Mouse (Mus musculus): ENCODE data around the gene Tlr3.

Tlr3 gene

DNA sequence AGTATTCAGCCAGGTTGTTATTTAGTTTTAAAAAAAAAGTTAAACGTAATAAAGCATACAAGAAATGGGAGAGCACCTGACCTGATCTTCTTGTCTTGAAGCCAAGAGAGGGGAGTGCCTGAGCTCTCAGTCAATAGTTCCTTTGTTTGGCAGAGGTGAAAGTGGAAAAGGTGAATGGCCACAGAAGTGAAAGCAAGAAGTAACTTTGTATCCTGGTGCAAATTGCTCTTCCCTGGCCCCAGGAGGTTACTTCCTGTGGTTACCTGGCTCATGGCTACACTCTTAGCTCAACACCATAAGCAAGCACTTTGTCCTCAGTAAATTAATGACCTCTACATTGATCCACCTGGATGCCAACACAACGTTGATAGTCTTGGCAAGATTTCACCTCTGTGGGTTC lies at the start of gene Tlr3:
Tlr3 (minus strand) TSS at position 199 of the 400 bp plus-strand sequence.
- DNase-seq: no peak

DNA sequence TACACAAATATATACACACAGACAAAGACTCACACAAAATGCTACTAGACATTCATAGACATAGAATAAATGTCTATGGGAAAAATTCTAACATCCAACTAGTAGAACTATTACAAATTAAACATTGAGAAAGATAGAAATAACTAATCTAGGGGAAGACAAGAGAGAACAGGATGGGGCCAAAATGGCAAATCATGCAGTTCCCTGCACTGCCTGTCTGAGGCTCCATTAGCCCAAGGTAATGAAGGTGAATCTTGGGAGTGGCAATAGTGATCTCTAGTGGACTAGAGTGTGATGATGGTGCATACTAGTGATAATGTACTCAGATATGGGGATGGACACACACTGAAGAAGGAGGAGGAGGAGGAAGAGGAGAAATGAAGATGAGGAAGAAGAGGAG lies 47.0 kb upstream of the Tlr3 start:
- DNase-seq: no peak

DNA sequence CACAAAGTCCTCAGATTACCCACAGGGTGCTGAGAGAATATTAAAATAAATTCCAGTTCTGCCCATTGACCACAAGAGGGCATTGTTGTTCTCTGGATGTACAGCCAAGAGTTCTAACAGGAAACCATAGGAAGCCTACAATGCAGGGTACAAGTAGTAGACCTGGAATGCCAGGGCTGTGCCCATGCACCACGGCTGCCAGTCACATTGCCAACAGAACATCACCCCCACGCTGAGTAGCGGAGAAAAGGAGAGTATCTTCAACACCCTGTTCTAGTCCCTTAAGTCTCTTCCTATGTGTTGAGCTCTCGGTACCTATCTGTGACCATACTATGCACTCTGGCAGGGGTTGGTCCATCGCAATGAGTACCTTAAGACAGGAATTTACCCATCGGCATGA lies 43.5 kb upstream of the Tlr3 start:
- peak; percentile 34 for DNase-seq

DNA sequence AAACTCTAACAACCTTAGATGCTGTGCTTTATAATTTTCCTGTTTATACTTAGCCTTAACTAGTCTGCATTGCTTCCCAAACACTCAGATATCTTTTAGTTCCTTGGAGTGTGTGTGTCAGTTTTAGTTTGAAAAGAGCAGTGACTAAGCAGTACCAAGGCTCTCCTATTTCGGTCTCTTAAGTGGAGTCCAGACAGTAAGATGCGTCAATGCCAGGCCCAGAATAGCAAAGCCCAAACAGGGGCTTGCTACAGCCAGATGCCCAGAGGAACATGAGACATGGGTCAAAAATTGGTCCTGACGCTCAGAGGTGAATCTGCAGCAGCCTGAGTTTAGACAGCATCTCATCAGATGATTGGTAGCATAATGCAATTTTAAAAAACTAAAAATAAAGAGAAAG lies 41.2 kb upstream of the Tlr3 start:
- DNase-seq: no peak

DNA sequence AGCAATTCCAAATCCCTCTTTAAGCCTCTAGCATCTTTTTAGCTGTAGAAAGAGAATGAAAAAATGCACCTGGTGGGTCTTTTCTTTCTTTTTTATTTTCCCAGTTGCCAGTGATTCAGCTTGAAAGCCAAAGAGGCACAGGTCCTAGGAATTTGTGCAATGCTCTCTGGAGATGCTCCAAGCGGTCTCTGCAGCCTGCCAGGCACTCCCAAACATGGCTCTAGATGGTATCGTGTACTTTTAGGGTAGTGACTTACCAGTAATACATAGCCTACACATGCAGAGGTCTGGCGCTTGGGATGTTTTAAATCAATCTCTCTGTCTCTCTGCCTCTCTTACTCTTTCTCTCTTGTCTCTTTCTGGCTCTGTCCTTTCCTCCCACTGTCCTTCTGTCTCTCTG lies 38.0 kb upstream of the Tlr3 start:
- no peak for DNase-seq

DNA sequence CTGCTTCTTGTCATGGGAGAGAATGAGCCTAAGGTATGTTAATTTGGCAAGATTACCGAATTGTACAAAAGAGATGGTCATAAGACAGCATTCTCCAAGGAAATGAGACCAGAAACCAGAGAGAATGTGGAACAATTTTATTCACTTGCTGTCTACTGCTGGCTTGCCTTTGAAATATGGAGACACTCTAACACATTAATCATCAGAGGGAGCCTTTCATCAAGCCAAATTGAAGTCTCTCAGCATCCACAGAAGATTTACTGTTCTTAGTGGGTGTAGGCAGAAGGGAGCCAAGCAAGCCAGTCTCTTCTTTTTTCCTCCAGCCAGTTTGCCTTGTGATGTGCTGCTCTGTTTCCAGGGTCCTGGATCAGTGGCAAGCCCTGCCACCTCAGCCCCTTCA lies 37.4 kb upstream of the Tlr3 start:
- DNase-seq: no peak

DNA sequence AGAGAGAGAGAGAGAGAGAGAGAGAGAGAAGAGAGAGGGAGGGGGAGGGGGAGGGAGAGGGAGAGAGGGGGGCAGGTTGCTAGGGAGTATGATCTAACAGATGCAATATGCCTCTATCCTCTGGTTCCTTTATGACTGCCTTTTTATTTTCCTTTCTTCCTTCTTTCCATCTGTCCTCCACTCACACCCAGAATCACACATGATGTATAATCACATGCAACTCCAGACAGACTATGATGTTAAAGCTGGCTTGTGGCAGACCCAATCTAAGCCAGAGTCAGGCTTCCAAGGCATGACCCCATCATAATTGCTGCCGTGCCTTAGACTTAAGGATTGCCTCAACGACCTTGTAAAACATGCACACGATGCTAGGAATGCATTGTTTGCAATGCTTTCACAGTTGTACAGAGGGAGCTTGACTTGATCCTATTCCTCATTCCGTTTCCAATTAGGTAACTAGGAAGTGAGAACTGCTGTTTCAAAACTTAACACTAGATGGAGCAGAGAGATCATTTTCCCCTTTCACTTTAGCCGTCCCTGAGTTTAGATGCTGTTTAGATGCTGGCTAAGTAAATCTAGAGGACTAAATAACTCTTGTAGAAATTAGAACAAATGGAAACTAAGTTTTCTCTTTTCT lies 28.1 kb upstream of the Tlr3 start:
- DNase-seq: peak; percentile 27

DNA sequence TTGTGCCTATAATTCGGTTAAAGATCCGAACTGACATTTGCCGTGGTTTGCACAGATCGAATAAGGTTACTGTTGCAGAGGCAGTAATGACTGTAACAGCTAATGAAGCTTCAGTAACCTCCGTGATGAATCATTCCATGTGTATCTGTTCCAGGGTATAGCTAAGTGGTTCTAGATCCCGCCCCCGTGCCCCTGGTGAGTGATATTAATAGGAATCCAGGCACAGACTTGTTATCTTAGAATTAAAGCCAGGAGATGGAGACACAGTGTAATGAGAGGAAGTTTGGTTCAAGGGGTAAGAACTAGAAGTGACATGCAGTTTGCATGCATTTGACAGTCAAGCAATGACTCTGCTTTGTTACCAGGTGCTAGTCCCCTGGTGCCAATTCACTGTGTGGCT lies 9.3 kb upstream of the Tlr3 start:
- no peak for DNase-seq

DNA sequence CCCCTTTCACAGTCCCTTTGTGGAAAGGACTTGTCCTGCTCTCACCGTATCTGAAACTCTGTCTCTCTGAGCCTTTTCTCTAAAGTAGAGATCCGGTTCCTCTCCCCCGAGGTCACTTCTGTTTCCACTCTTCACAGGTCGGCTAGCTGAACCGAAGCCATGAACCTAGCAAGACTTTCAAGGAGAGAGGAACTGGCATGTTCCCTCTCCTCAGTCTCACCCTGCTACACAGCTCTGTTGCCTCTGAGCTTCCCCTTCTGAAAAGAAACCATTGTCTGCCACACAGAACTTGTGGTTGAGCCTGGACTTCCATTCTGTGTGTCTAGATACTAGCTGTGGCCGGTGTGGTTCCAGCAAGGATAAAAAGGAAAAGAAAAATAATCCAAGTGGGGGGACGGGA lies 4.1 kb upstream of the Tlr3 start:
- DNase-seq: no peak

DNA sequence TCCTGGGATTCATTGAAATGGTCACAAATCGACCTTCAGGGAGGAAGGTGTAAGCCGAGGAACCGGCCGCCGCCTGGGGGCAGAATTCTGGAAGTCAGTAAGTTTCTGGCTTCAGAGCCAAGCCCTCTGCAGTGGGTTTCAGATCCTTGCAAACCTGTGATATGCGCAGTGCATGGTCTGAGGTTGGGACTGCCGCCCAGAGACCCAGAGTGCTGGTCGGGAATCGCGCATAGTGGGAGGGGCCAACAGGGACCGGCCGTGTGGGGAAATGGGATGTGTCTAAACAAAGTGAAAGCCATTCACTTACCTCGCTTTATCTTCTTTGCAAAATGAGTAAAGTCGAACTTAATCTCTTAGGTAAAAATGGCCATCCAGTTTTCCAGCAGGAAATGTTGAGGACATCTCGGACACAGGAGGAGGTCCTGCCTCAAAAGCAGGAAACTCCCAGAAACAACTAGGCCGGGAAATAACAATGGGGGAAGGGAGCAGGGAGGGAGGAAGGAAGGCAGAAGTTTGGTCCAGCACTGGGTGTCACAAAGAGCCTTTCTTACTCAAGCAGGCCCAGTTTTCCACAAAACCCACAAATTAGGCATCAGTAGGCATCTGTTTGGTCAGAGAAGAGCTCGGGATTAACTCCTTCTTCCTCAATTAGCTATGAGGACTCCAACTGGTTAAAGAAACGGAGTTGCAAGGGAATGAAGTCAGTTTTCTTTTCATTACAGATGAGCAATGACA lies 567 bp downstream of the Tlr3 start:
- peak; percentile 29 for DNase-seq

DNA sequence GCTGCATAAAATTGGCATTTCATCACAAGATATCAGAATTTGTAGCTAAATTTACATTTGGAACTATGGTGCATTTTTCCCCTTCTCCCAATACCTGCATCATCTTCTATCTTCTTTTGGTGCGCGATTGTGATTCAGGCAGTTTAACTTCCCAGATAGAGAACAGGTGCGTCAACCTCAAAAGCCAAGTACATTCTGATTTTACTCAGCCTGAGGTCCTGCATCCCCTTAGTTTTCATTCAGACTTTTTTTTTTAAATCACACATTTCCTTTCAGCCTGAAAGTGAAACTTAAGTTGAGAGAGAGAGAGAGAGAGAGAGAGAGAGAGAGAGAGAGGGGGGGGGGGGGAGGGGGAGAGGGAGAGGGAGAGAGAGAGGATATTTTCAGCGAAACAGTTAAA lies 1.2 kb downstream of the Tlr3 start:
- no peak for DNase-seq

DNA sequence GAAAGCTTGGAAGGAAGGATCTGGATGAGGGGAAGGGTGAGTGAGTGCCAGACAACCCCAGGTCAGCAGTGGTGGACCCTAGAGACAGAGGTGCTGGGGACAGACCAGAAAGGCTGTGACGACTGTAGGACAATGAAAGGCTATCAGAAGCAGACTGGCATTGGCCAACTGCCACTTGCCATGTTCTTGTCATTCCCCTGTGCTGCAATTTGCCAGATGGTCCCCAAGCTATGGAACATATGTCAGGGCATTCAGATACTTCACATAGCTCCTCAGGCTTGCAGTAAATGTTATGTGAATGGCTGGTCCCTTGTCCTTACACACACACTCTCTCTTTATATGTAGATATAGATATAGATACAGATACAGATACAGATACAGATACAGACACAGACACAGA lies 27.6 kb downstream of the Tlr3 start:
- DNase-seq: no peak

DNA sequence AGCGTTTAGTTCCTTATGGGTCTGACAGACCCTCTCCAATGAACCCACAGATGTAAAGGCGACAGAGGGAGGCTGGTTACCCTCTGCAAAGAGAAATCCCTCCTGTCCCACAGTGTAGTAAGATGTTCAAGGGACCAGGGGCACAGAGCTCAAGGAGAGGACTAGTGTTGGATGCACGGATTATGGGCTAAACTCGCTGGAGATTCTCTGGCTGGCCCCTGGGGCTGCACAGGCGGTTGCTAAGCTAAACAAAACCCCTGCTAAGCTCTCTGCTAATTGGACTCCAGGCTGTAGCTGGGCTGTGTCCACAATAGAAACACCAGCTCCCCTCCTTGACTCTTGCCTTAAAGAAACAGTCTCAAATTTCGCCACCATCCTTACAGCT lies 28.9 kb downstream of the Tlr3 start, which contains the start of gene Fam149a:
Fam149a (minus strand) TSS at position 329 of the 385 bp plus-strand sequence.
- peak; percentile 11 for DNase-seq

DNA sequence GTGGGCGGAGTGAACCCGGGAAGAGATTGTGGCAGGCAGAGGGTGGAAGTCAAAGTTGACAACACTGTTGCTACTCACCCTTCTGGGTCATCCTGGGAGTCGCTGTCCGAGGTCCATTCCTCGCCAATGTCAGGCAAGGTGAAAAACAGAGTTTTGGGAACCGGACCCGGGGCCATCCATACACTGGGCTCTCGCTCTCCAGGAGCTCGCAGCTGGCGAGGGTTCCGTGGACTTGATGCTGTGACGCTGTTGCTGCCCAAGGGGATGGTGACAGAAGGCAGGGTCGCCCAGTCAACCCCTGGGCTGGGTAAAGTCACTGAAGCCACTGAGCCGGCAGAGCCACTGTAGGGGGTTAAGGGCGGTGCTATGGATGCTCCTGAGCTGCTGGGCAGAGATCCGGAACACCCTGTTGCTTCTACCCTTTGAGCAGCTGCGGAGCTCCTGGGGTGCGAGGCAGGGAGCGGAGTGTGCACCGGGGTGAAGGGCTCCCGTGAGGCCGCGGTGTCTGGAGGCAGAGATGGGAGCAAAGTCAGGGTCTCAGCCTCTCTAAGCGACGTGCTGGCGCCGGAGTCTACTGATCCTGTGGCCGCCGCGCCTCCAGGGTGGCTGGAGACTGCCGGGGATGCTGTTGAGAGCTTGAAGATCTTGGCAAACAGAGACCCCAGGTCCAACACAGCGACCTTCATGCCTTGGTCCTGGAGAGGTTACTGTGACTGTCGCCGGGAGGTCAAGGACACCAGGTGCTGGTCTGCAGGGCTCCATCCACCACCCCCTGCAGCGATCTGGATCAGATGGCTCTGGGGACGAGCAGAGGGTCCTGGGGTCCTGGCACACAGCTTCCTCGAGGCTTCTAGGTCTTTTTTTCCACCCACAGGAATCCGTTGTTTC lies 29.6 kb downstream of the Tlr3 start:
- no peak for DNase-seq

DNA sequence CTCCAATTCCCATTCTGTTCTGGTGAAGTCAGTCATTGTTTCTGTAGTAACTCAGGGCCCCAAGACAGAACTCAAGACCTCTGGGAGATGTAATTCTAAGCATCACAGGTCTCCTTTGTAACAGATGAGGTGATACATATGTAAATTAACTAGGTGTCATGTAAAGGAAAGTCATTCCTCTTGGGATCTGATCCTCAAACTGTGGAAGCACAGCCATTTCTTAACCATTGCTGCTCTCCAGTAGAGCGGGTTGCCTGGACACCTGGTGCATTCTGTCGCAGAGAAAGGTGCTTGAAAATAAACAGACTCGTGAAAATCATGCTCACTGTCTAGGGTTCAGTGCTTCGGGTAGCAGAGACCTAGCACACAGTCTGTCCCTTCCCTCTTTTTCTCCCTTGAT lies 30.3 kb downstream of the Tlr3 start:
- no peak for DNase-seq

DNA sequence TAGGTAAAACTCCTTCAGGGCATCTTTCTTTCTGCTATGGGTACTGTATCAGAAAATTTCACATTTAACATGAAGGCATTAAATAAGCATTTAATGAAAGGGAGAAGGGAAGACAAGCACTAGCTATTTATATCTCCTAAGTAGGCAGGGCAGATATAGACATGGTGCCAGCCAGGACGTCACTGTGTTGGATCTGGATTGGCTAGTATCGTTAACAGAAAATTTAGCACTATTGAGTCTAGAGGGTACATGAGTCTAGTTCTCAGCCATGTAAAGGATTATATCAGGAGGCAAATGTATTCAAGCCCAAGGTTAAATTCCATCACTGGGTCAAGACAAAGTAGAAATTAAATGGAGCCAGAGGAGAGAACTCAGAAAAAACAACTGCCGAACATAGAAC lies 36.8 kb downstream of the Tlr3 start:
- no peak for DNase-seq

DNA sequence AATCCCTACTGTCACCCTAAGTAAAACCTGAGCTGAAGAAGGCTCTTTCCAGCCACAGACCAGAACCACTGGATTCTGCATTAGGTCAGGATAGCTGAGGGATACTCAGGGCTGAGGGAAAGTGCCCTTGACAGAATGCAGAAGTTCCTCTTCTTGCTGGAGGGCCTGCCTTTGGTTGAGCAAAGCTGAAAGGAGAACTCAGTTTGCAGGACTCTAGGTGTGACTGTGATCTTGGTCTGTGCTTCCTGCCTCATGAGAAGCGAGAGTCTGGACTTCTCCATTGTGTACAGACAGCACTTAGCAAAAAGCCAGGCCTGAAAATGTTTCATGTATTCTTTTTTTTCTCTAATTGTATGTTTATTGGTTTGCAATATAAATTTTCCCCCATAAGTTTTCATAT lies 43.7 kb downstream of the Tlr3 start:
- DNase-seq: no peak

DNA sequence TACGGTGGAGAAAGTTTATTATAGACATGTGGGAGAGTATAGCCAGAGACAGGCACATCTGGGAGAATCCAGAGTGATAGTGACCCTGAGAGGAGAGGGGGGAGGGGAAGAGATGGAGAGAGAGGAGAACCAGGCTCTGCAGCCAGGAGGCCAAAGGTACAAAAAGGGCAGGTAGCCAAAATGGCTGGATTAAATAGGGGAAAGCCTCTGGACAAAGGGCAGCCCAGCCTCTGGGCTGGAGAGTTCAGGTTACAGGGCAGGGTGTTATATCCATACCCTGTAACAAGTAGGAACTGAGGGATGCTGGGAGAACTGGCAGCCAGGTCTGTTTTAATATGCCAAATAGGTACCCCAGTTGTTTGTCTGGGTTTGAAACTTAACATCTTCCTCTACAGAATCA lies 47.7 kb downstream of the Tlr3 start:
- no peak for DNase-seq

DNA sequence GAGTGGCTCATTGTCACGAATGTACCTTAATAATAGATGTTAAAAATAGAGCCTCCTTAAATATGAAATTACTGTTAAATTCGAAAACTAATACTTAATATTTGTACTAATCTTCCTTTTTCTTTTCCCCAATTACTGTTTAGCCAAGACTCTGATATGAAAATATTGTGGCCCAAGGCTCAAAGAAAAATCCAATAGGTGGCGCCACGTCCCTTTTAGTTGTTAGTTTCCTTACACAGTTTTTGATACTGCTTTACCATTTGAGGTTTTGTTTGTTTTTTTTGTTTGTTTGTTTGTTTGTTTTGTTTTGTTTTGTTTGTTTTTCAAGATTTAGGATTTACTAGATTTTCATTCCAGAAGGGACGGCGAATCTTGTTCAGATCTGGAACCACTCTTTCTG lies 48.6 kb downstream of the Tlr3 start:
- DNase-seq: no peak

DNA sequence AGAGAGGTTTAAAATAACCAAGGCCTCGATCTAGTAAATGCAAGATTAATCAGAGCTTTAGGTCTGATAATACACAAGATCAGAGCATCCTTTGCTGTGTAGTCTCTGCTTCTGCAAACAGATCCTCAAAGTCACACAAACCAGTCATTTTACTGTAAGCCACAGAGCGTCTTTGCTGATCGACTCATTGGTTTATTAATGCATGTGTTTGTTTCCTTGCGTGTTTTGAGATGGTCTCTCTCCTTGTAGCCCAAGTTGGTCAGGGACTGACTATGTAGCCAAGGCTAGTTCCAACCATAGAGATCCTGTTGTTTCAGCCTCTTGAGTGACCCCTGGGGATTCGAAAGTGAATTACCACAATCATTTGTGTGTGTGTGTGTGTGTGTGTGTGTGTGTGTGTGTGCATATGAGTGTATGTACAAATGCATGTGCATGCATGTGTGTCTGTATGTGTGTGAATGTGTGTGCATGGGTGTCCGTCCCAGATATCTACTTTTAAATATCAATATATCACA lies 51.7 kb downstream of the Tlr3 start:
- DNase-seq: no peak

DNA sequence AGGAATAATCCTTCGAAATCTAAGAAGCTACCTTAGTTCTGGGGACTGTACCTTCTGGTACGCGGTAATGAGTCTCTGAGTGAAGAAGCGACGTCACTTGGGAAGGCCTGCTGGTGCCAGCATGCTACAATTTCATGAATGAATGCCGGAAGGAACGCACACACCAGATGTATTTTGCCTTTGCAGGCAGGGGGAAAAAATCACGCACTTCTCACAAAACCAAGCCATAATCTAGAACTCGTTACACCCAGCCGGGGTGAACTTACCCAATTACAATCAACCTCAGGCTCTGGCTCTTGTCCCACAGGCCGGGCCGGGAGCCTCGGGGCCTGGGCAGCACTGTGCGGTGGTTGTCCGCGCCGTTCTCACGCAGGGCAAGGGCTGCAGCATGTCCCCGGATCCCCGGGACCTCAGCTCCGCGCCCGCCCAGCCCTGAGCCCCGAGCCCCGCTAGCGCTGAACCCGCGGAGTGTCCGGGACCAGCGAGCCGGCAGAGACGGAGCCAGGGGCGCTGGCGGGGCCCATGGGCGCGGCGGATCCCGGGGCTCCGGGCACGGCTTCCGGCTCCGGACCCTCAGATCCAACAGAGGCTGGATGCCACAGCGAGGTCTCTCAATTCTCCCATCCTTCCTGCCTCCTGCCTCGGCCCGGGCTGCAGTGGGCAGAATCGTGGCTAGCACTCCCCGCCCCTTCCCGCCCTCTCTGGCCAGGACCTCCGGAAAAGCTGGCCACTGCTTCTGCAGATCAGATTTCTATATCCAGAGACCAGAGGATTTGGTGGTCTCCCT lies 52.6 kb downstream of the Tlr3 start:
- DNase-seq: peak; percentile 50

DNA sequence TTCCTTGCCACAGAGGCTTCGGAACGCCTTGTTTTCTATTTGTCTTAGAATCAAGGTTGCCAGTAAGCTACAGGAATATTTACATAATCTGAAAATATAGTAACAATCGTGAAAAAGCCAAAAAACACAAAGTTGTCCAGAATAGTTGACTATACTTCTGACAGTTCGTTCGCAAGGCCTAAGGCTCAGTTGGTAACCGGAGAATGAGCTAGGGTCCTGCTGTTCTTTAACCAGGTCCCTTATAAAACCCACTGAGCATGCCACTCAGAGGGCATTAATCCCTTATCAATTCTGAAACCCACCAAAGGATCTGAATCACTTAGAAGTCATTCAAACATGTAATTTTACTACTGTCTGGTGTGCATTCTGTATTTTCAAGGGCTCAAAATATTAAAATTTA lies 55.1 kb downstream of the Tlr3 start:
- no peak for DNase-seq

All from right cerebral cortex, postnatal 25 days (tissue).